Mouse (Mus musculus) midbrain, embryonic 11.5 days (tissue): ENCODE measurements around the gene Ppp2ca. TPM values are rescaled to one million over a fixed set of nuclear protein-coding genes. Genes with fewer than 3 reads are reported as not detected.
"Not testable (repeated sequence)": the region's sequence is repeated elsewhere in the genome, so short reads cannot be mapped to it uniquely, and the experiment has no call there.

Source experiments
- ATAC-seq: fragments of 200-750 bp; cut with Nextera tagmentation; 2 replicates; pipeline ENCODE4 v1.8.0; 2017; ENCODE audit warnings: moderate TSS enrichment, moderate library complexity; ENCODE audit not compliant: low FRiP score
- DNase-seq: peaks from one replicate; pipeline ENCODE4 v3.0.0; 2015; ENCODE audit warnings: low spot score; ENCODE audit errors: missing footprints
- H3K27ac ChIP-seq: fragments of 300-500 bp; sonication (generic); 2 replicates; pipeline ENCODE4 v1.5.1; 2014; ENCODE audit warnings: low read depth, low read length
- H3K27me3 ChIP-seq: fragments of 300-500 bp; sonication (generic); 2 replicates; pipeline ENCODE4 v1.6.1; 2014; ENCODE audit warnings: mild to moderate bottlenecking, low read length, moderate library complexity, mixed read lengths; ENCODE audit not compliant: control insufficient read depth, insufficient read depth
- H3K36me3 ChIP-seq: fragments of 300-500 bp; sonication (generic); 2 replicates; pipeline ENCODE4 v1.6.1; 2014; ENCODE audit warnings: mild to moderate bottlenecking, low read length, moderate library complexity, mixed read lengths; ENCODE audit not compliant: control insufficient read depth, insufficient read depth
- H3K4me1 ChIP-seq: fragments of 300-500 bp; sonication (generic); 2 replicates; pipeline ENCODE4 v1.6.1; 2014; ENCODE audit warnings: low read length; ENCODE audit not compliant: control insufficient read depth, insufficient read depth
- H3K4me2 ChIP-seq: fragments of 300-500 bp; sonication (generic); 2 replicates; pipeline ENCODE4 v1.6.1; 2014; ENCODE audit warnings: mild to moderate bottlenecking, moderate library complexity
- H3K4me3 ChIP-seq: fragments of 300-500 bp; sonication (generic); 2 replicates; pipeline ENCODE4 v1.5.1; 2014; ENCODE audit warnings: low read depth, low read length
- H3K9ac ChIP-seq: fragments of 300-500 bp; sonication (generic); 2 replicates; pipeline ENCODE4 v1.6.1; 2014; ENCODE audit warnings: low read length
- H3K9me3 ChIP-seq: fragments of 300-500 bp; sonication (generic); 2 replicates; pipeline ENCODE4 v1.6.1; 2016; ENCODE audit warnings: low read length; ENCODE audit not compliant: control insufficient read depth
- WGBS: fragments of 180-500 bp; shearing (Covaris S2); extraction: QIAGEN DNeasy Blood & Tissue Kit; methylation state at CpG from one replicate; pipeline ENCODE4 v1.1.7; 2014; 5-methylcytosine and 5-hydroxymethylcytosine counted together
- polyA plus RNA-seq: library from polyadenylated mRNA; unstranded; fragments of >200 nt; fragmentation: Nextera tagmentation; extraction: Ambion mirVana; gene quantifications from 2 replicates; pipeline ENCODE4 v1.2.1, GENCODE M21; 2014

Gene Ppp2ca
- polyA plus RNA-seq, 1 experiment from 2014 or later, result 133 TPM

DNA sequence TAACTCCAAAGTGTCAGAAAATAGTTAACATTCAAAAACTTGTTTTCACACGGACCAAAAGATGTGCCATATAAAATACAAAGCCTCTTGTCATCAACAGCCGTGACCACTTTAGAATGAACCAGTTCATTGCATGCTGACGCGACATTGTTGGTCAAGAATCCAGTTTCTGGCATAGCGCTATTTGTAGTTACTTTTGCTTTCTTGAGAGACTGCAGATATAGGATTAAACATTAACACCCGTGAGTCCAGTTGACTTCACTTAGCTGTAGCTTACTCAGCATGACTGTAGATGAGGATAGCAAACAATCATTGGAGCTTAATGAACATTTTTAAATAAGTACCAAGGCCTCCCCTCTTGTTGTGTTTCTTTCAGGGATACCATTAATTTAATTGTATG lies 23.6 kb downstream of the Ppp2ca start:
- no peaks in the 10 kb centered on the region for H3K27me3 ChIP-seq
- ATAC-seq (no peak), DNase-seq (no peak)
- WGBS, result 96% methylated on average over 6 of the region's 6 CpGs
- H3K4me3 ChIP-seq, result no peak overlapping the region
- no peaks in the 10 kb centered on the region; the same call in 1 of the 2 replicates for H3K9me3 ChIP-seq
- no peaks in the 10 kb centered on the region for H3K4me1 ChIP-seq
- H3K9ac ChIP-seq, result no peak overlapping the region
- peaks cover 65% of the 10 kb centered on the region for H3K36me3 ChIP-seq
- H3K27ac ChIP-seq, result no peak overlapping the region
- H3K4me2 ChIP-seq, result no peak overlapping the region

DNA sequence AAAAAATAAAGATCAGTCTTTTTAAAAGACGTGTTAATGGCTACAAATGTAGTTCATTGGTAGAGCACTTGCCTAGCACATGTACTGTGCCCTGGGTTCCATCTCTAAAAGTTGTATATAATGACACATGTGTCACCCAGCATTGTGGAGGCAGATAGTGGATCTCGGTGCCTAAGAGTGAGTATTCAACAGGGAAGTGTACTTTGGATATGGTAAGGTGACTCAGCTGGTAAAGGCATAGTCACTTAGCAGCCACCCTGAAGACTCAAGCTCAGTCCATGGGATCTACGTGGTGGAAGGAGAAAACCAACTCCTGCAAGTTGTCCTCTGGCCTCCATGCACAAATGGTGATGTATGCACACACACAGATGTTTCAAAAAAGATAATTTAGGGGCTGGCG lies 26.0 kb downstream of the Ppp2ca start:
- Histone ChIP-seq H3K27me3 (no peaks in the 10 kb centered on the region), H3K9ac (no peak overlapping the region), H3K4me3 (no peak overlapping the region), H3K4me2 (no peak overlapping the region), H3K9me3 (no peaks in the 10 kb centered on the region; the same call in 1 of the 2 replicates), H3K36me3 (peaks cover 43% of the 10 kb centered on the region), H3K27ac (no peak overlapping the region), H3K4me1 (no peaks in the 10 kb centered on the region)
- ATAC-seq (no peak), DNase-seq (peak; percentile 10)
- WGBS, result 96% methylated on average over 4 of the region's 4 CpGs

DNA sequence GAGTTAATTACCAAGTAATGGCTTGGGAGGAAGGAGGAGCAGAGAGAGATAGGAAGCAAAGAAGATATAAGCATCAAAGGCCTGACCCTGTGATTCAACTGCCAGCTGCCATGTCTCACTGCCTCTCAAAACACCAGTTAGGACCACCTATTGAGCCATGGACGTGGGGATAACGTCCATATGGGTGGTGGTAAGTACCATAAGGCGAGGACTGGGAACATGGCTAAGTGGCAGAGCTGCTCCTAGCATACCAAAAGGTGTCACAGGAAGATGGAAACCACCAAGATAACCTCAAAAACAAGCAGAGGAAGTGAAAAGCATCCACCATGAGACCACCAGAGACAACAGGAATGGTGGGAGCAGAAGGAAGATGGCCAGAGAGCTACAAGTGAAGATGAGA lies 28.7 kb downstream of the Ppp2ca start:
- no peak overlapping the region for H3K27ac ChIP-seq
- no peaks in the 10 kb centered on the region for H3K4me1 ChIP-seq
- no peak for ATAC-seq
- no peak overlapping the region for H3K4me2 ChIP-seq
- H3K9ac ChIP-seq, result no peak overlapping the region
- H3K36me3 ChIP-seq, result peaks cover 19% of the 10 kb centered on the region
- WGBS, result 70% methylated on average over 3 of the region's 3 CpGs
- no peak for DNase-seq
- no peaks in the 10 kb centered on the region for H3K9me3 ChIP-seq
- H3K4me3 ChIP-seq, result no peak overlapping the region
- H3K27me3 ChIP-seq, result no peaks in the 10 kb centered on the region

DNA sequence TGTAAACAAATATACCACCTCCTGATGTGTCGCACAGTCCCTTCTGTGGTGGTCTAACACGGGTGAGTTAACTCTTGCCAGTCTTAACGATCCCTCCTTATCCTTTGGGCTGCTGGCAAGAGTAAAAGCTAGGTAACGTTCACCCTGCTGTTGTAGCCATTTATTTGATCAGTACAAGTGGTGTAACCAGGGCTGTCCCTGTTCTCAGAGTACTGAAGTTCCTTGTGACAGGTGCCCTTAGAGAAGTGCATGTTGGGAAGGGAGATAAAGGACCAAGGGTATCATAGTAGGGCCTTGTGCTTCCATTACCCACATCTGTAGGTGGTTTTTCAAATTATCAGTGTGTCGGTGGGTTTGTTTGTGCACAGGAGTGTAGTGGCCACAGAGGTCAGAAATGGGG lies 29.3 kb downstream of the Ppp2ca start:
- no peak overlapping the region for H3K27ac ChIP-seq
- peaks cover 14% of the 10 kb centered on the region for H3K36me3 ChIP-seq

DNA sequence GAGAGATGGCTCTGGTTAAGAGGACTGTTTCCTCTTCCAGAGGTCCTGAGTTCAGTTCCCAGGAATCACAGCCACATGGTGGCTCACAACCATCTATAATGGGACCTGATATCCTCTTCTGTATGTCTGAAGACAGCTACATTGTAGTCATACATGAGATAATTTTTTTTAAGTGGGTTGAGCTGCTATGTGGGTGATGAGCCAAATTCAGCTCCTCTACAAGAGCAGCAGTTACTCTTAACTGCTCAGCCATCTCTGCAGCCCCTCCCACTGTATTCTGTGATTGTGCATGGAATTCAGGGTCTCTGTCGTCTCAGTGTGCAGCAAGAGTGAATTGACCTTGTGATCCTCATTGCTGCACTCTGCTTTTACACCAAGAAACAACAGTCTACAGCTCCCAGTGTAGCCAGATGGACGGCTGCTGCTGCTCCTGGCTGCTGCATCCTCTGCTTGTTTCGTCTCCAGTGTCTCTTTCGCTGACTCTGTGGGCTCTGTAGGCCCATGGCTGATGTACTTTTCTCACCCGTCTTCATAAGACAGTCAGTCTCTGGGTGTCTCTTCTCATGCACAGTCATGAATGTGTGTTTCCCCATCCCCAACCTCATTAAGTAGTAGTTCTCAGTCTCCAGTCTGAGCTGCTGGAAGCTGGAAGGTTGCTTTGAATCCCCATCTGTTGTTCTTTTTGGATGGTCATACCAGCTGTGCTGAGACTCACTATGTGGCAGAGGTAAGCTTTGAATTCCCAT lies 30.0 kb downstream of the Ppp2ca start:
- Histone ChIP-seq H3K4me2 (no peak overlapping the region), H3K4me1 (no peaks in the 10 kb centered on the region), H3K9me3 (no peaks in the 10 kb centered on the region), H3K9ac (no peak overlapping the region), H3K36me3 (peaks cover 12% of the 10 kb centered on the region), H3K27me3 (no peaks in the 10 kb centered on the region), H3K27ac (no peak overlapping the region), H3K4me3 (no peak overlapping the region)
- no peak for DNase-seq
- WGBS, result 69% methylated on average over 5 of the region's 5 CpGs
- no peak for ATAC-seq

More for the DNA sequence above, 29.3 kb downstream of the Ppp2ca start:
- DNase-seq (no peak), ATAC-seq (no peak)
- Histone ChIP-seq H3K9me3 (no peaks in the 10 kb centered on the region), H3K9ac (no peak overlapping the region), H3K4me2 (no peak overlapping the region), H3K27me3 (no peaks in the 10 kb centered on the region), H3K4me3 (no peak overlapping the region), H3K4me1 (no peaks in the 10 kb centered on the region)
- WGBS, result 80% methylated on average over 5 of the region's 5 CpGs

DNA sequence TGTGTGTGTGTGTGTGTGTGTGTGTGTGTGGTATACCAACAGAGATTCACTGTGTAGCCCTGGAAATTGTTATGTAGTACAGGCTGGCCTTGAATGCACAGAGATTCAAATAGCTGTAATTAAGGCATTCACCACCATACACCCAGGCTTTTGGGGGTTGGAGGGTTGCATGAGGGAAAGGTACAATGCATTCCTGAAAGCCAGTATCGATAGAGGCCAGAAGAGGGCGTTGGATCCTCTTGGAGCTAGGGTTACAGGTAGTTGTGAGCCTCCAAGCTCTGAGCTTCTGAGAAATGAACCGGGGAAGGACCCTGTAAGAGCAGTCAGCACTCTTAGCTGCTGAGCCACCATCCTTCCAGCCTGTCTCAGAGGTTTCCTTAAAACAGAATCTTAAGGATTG lies 30.7 kb downstream of the Ppp2ca start:
- Histone ChIP-seq H3K9ac (no peak overlapping the region), H3K4me3 (no peak overlapping the region), H3K4me1 (no peaks in the 10 kb centered on the region), H3K4me2 (no peak overlapping the region), H3K36me3 (peaks cover 8% of the 10 kb centered on the region), H3K9me3 (no peaks in the 10 kb centered on the region), H3K27ac (no peak overlapping the region), H3K27me3 (no peaks in the 10 kb centered on the region)
- DNase-seq, result no peak
- WGBS, result 35% methylated on average over 3 of the region's 3 CpGs
- ATAC-seq, result no peak

DNA sequence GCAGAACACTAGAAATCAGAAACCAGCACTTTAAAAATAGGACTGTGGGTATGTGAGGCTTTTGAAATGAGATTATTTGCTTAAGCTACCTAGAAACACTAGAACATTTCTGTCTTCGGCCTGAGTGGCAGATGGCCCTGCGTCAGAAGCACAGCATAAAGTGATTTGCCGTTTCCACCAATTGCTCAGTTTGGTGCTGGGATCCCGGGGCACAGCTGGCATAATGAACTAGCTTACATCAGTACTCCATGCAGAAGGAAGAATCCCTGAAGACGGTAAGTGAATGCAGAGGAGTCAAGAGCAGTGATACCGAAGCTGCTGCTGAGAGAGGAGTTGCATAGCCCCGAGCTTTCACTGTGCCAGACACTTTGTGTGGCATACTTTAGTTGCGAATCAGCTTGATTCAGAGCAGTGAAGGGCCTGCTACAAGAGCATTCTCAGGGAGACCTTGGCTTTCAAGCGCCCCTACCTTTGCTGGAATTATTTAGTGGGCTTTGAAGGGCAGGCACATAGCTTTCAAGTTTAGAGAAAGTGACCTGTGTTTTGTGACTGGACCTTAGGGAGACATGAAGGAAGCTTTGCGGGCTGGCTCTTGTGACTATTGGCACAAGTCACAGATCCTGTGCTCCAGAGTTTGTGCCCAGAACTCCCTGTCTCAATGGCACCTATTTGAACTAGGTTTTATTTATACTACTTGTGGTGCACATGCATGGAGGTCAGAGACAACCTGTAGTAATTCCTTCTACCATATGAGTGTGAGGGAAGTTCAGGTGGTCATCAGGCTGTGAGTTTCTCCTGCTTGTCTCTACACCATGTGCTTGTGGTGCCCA lies 31.4 kb downstream of the Ppp2ca start:
- WGBS, result 83% methylated on average over 10 of the region's 10 CpGs
- ATAC-seq, result no peak
- no peak overlapping the region for H3K27ac ChIP-seq
- no peaks in the 10 kb centered on the region for H3K27me3 ChIP-seq
- no peaks in the 10 kb centered on the region for H3K9me3 ChIP-seq
- DNase-seq, result peak; percentile 88
- H3K4me2 ChIP-seq, result no peak overlapping the region
- H3K36me3 ChIP-seq, result 0 out of 2 replicates have a peak, but pooled peaks cover 2% of the 10 kb centered on the region
- H3K4me3 ChIP-seq, result no peak overlapping the region
- no peaks in the 10 kb centered on the region for H3K4me1 ChIP-seq
- H3K9ac ChIP-seq, result no peak overlapping the region

DNA sequence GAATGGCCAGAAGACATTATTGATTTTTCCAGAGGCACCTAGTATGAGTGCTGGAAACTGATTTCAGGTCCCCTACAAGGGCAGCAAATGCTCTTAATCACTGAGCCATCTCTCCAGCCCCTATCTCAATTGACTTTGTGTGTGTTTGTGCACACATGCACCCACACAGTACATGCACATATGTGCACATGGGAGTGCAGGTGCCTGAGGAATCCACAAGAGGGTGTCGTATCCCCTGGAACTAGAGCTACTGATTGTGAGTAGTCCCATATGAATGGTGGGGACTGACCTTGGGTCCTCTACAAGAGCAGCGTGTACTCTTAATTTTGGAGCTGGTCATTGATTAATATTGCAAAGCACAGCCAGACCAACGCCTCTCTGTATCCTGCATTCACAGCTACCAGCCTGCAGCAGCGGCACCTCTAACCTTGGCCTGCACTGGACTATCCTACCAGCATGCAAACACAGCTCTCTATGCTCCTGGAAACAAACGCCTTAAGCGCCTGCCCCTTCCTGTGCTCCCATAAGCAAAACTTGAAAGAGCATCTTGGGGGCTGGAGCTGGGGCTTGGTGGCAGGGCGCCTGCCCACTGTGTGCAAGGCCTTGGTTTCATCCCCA lies 32.1 kb downstream of the Ppp2ca start:
- H3K4me1 ChIP-seq, result no peaks in the 10 kb centered on the region
- DNase-seq (no peak), ATAC-seq (no peak)
- H3K27me3 ChIP-seq, result no peaks in the 10 kb centered on the region
- WGBS, result 84% methylated on average over 7 of the region's 7 CpGs
- H3K4me3 ChIP-seq, result no peak overlapping the region
- no peaks in the 10 kb centered on the region for H3K36me3 ChIP-seq
- no peak overlapping the region for H3K9ac ChIP-seq
- no peaks in the 10 kb centered on the region; the same call in 1 of the 2 replicates for H3K9me3 ChIP-seq
- no peak overlapping the region for H3K27ac ChIP-seq
- no peak overlapping the region for H3K4me2 ChIP-seq

DNA sequence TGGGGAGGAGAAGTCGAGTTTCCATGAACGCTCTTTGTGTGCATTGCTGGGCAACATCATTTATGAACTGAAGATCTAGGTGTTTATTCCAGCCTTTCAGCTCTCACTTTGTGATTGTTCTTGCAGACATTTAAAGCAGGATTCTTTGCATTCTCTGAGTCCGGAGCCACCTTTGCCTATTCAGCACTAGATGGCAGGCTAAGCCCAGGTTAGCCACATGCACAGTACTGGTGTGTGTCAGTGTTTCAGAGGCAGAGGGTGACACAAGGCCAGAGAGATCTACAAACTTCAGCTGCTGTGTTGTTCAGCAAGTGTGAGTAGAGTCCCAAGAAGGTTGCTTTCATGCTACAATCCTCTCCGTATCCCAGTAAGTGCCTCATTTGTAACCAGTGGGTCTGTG lies 45.2 kb downstream of the Ppp2ca start:
- H3K4me2 ChIP-seq, H3K4me3 ChIP-seq, DNase-seq, H3K9me3 ChIP-seq, H3K36me3 ChIP-seq, H3K9ac ChIP-seq, H3K4me1 ChIP-seq, ATAC-seq, H3K27me3 ChIP-seq, H3K27ac ChIP-seq: not testable (repeated sequence)
- WGBS, result 47% methylated on average over 4 of the region's 4 CpGs
